Mouse (Mus musculus) kidney, embryonic 14.5 days (tissue): Measurements from ENCODE around the gene Adgrg5. TPM values are rescaled to one million over a fixed set of nuclear protein-coding genes. Genes with fewer than 3 reads are reported as not detected.

Source experiments
- ATAC-seq: fragments of 200-750 bp; cut with Nextera tagmentation; 2 replicates; pipeline ENCODE4 v1.8.0; 2017; ENCODE audit warnings: moderate number of reproducible peaks, mild to moderate bottlenecking, moderate TSS enrichment, moderate library complexity; ENCODE audit not compliant: low FRiP score, low TSS enrichment
- H3K27ac ChIP-seq: fragments of 300-500 bp; sonication (generic); 2 replicates; pipeline ENCODE4 v1.5.1; 2014; ENCODE audit warnings: low read depth, mild to moderate bottlenecking, low read length, moderate library complexity, mixed read lengths
- H3K27me3 ChIP-seq: fragments of 300-500 bp; sonication (generic); 2 replicates; pipeline ENCODE4 v1.6.1; 2014; ENCODE audit warnings: mild to moderate bottlenecking, low read length; ENCODE audit not compliant: control insufficient read depth, insufficient read depth
- H3K36me3 ChIP-seq: fragments of 300-500 bp; sonication (generic); 2 replicates; pipeline ENCODE4 v1.6.1; 2014; ENCODE audit warnings: low read length, mixed read lengths; ENCODE audit not compliant: control insufficient read depth, insufficient read depth
- H3K4me1 ChIP-seq: fragments of 300-500 bp; sonication (generic); 2 replicates; pipeline ENCODE4 v1.6.1; 2014; ENCODE audit warnings: low read length, mixed read lengths; ENCODE audit not compliant: control insufficient read depth, insufficient read depth
- H3K4me2 ChIP-seq: fragments of 300-500 bp; sonication (generic); replicated peaks from 2 replicates; pipeline ENCODE4 v1.6.1; 2014; ENCODE audit warnings: low read depth, mild to moderate bottlenecking, low read length
- H3K4me3 ChIP-seq: fragments of 300-500 bp; sonication (generic); 2 replicates; pipeline ENCODE4 v1.5.1; 2014; ENCODE audit warnings: mild to moderate bottlenecking, low read length
- H3K9ac ChIP-seq: fragments of 300-500 bp; sonication (generic); 2 replicates; pipeline ENCODE4 v1.6.1; 2014; ENCODE audit warnings: low read depth, mild to moderate bottlenecking, low read length, moderate library complexity
- H3K9me3 ChIP-seq: fragments of 300-500 bp; sonication (generic); 2 replicates; pipeline ENCODE4 v1.6.1; 2016; ENCODE audit warnings: low read length; ENCODE audit not compliant: control insufficient read depth
- WGBS: fragments of 180-500 bp; shearing (Covaris S2); extraction: QIAGEN DNeasy Blood & Tissue Kit; methylation state at CpG from one replicate; pipeline ENCODE4 v1.1.7; 2014; 5-methylcytosine and 5-hydroxymethylcytosine counted together
- polyA plus RNA-seq: library from polyadenylated mRNA; unstranded; fragments of >200 nt; fragmentation: Nextera tagmentation; extraction: Ambion mirVana; gene quantifications from 2 replicates; pipeline ENCODE4 v1.2.1, GENCODE M21; 2014

Gene Adgrg5
- polyA plus RNA-seq, 1 experiment from 2014 or later, result not detected

DNA sequence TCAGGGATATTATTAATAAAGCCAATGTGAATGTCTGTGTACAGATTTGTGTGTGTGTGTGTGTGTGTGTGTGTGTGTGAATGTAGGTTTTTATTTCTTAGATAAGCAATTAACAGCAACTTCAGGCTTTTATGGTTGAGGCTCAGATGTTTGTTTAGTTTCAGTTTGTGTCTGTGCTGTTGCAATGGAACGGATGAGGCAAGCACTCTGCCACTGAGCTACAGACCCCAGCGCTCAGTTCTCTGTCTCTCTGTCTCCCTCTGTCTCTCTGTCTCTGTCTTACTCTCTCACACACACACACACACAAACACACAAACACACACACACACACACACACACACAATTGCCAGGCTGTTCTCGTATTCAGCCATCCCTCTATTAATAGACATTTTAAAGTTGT, 4.7 kb downstream of the Adgrg5 start:
- Histone ChIP-seq H3K9ac (no peak overlapping the region), H3K27ac (no peak overlapping the region), H3K9me3 (no peaks in the 10 kb centered on the region), H3K4me1 (no peaks in the 10 kb centered on the region), H3K4me3 (no peak overlapping the region), H3K4me2 (no peak overlapping the region), H3K36me3 (no peaks in the 10 kb centered on the region), H3K27me3 (no peaks in the 10 kb centered on the region)
- 75% methylated on average over 3 of the region's 3 CpGs for WGBS
- ATAC-seq, result no peak

DNA sequence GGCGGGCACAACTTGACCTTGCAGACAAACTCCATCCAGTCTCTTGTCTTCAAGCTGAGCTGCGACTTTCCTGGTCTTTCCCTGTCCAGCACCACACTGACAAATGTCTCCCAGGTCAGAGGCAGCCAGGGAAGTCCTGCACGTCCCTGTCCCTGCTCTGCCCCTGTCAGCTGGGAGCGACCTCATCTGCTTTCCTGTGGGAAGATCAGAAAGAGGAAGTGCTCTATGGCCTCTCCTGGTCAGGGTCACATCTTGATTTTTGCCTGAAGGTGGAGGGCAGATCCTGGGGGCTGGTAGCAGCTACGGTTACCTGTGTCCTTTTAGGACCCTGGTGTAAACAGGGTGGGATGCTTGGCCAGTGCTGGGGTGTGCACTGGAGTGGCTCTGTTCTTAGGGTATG, 10.4 kb downstream of the Adgrg5 start:
- Histone ChIP-seq H3K4me3 (no peak overlapping the region), H3K4me2 (no peak overlapping the region), H3K4me1 (no peaks in the 10 kb centered on the region), H3K27me3 (no peaks in the 10 kb centered on the region), H3K36me3 (no peaks in the 10 kb centered on the region), H3K9ac (no peak overlapping the region), H3K27ac (no peak overlapping the region), H3K9me3 (no peaks in the 10 kb centered on the region)
- no peak for ATAC-seq
- 49% methylated on average over 5 of the region's 5 CpGs for WGBS

- Histone ChIP-seq H3K4me3 (no peak overlapping the region), H3K27ac (no peak overlapping the region), H3K9me3 (no peaks in the 10 kb centered on the region), H3K27me3 (no peaks in the 10 kb centered on the region), H3K4me2 (no peak overlapping the region), H3K36me3 (no peaks in the 10 kb centered on the region), H3K9ac (no peak overlapping the region), H3K4me1 (no peaks in the 10 kb centered on the region)
- 86% methylated on average over 3 of the region's 3 CpGs for WGBS
- ATAC-seq, result no peak
Observed at GRCm38 (mm10) chr8:94935172-94935571, 11.7 kb downstream of the Adgrg5 start.

- Histone ChIP-seq H3K27me3 (no peaks in the 10 kb centered on the region), H3K27ac (no peak overlapping the region), H3K4me1 (no peaks in the 10 kb centered on the region), H3K36me3 (no peaks in the 10 kb centered on the region), H3K9ac (no peak overlapping the region), H3K4me2 (no peak overlapping the region), H3K9me3 (no peaks in the 10 kb centered on the region), H3K4me3 (no peak overlapping the region)
- WGBS, result 19% methylated on average over 6 of the region's 6 CpGs
- ATAC-seq, result no peak
Observed at GRCm38 (mm10) chr8:94942566-94942965, 19.1 kb downstream of the Adgrg5 start.

- Histone ChIP-seq H3K4me1 (no peaks in the 10 kb centered on the region), H3K27ac (no peak overlapping the region), H3K4me2 (no peak overlapping the region), H3K4me3 (no peak overlapping the region), H3K27me3 (no peaks in the 10 kb centered on the region), H3K9ac (no peak overlapping the region), H3K9me3 (no peaks in the 10 kb centered on the region), H3K36me3 (no peaks in the 10 kb centered on the region)
- no peak for ATAC-seq
- 64% methylated on average over 6 of the region's 6 CpGs for WGBS
Observed at GRCm38 (mm10) chr8:94945185-94945584, 21.7 kb downstream of the Adgrg5 start.

DNA sequence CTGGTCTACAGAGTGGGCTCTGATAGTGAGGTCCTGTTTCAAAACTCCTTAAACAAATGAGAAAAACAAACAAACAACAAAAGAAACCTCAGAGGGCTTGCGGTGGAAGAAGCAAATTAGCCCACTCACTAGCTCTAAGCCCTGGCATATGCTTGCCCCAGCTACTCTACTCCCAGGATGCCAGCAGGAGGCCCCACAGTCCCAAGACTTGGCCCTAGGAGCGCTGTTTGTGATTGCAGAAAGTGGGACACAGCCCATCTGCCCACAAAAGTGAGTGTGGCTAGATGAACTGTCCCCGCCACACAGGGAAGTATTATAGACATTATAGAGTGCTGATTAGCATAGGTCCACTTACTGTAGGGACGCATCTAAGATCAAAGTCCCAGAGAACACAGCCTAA, 24.9 kb downstream of the Adgrg5 start:
- 78% methylated on average over 4 of the region's 4 CpGs for WGBS
- no peaks in the 10 kb centered on the region for H3K9me3 ChIP-seq

GRCm38 (mm10) chr8:94949010-94949409, 25.5 kb downstream of the Adgrg5 start:
- 91% methylated on average over 4 of the region's 4 CpGs for WGBS
- H3K27ac ChIP-seq, result no peak overlapping the region
- no peak for ATAC-seq

More for the DNA sequence above, 24.9 kb downstream of the Adgrg5 start:
- Histone ChIP-seq H3K9ac (no peak overlapping the region), H3K27ac (no peak overlapping the region), H3K4me1 (no peaks in the 10 kb centered on the region), H3K4me2 (no peak overlapping the region), H3K36me3 (no peaks in the 10 kb centered on the region), H3K27me3 (no peaks in the 10 kb centered on the region), H3K4me3 (no peak overlapping the region)
- ATAC-seq, result no peak

GRCm38 (mm10) chr8:94950046-94950445, 26.6 kb downstream of the Adgrg5 start:
- Histone ChIP-seq H3K36me3 (no peaks in the 10 kb centered on the region), H3K9ac (no peak overlapping the region), H3K27me3 (no peaks in the 10 kb centered on the region), H3K4me1 (peaks cover 9% of the 10 kb centered on the region; the same call in 1 of the 2 replicates), H3K27ac (no peak overlapping the region), H3K4me2 (no peak overlapping the region), H3K4me3 (no peak overlapping the region), H3K9me3 (no peaks in the 10 kb centered on the region)
- 21% methylated on average over 4 of the region's 4 CpGs for WGBS
- peak; percentile 76 for ATAC-seq

More at GRCm38 (mm10) chr8:94949010-94949409, 25.5 kb downstream of the Adgrg5 start:
- Histone ChIP-seq H3K36me3 (no peaks in the 10 kb centered on the region), H3K9ac (no peak overlapping the region), H3K27me3 (no peaks in the 10 kb centered on the region), H3K4me2 (no peak overlapping the region), H3K4me3 (no peak overlapping the region), H3K9me3 (no peaks in the 10 kb centered on the region), H3K4me1 (0 out of 2 replicates have a peak, but pooled peaks cover under 1% of the 10 kb centered on the region)

- Histone ChIP-seq H3K27me3 (no peaks in the 10 kb centered on the region), H3K9me3 (no peaks in the 10 kb centered on the region), H3K27ac (no peak overlapping the region), H3K9ac (no peak overlapping the region), H3K4me2 (no peak overlapping the region), H3K4me1 (peaks cover 9% of the 10 kb centered on the region; the same call in 1 of the 2 replicates), H3K36me3 (no peaks in the 10 kb centered on the region), H3K4me3 (no peak overlapping the region)
- ATAC-seq, result no peak
- 82% methylated on average over 5 of the region's 5 CpGs for WGBS
Observed at GRCm38 (mm10) chr8:94950458-94950857, 27.0 kb downstream of the Adgrg5 start.
